Mouse (Mus musculus): ENCODE results near the gene Dnah12. TPM values are rescaled to one million over a fixed set of nuclear protein-coding genes. Genes with fewer than 3 reads are reported as not detected.
"Not testable (repeated sequence)": the region's sequence is repeated elsewhere in the genome, so short reads cannot be mapped to it uniquely, and the experiment has no call there.

The Dnah12 gene
- polyA plus RNA-seq, 1 experiment from 2014 or later = 0.01 TPM

- no peak for ATAC-seq (ENCODE audit: extremely low read depth, insufficient number of reproducible peaks, low FRiP score, low TSS enrichment)
- H3K9ac ChIP-seq = no peak overlapping the region
- no peak overlapping the region for H3K27ac ChIP-seq (replicated peaks)
- H3K4me3 ChIP-seq = no peak overlapping the region
- H3K36me3 ChIP-seq = no peaks in the 10 kb centered on the region
- no peaks in the 10 kb centered on the region for H3K9me3 ChIP-seq
- H3K27me3 ChIP-seq (replicated peaks) = no peaks in the 10 kb centered on the region
- no peak overlapping the region for H3K4me2 ChIP-seq
- 61% methylated on average over 3 of the region's 3 CpGs for WGBS
- H3K4me1 ChIP-seq = no peaks in the 10 kb centered on the region
These were observed 194.2 kb downstream of the Dnah12 start for GRCm38 (mm10) chr14:26887244-26887643.

GRCm38 (mm10) chr14:26890777-26891176, 197.7 kb downstream of the Dnah12 start:
- Histone ChIP-seq H3K4me1 (no peaks in the 10 kb centered on the region), H3K4me2 (no peak overlapping the region), H3K27ac (replicated peaks) (no peak overlapping the region), H3K4me3 (no peak overlapping the region), H3K9ac (no peak overlapping the region), H3K27me3 (replicated peaks) (no peaks in the 10 kb centered on the region), H3K9me3 (no peaks in the 10 kb centered on the region), H3K36me3 (no peaks in the 10 kb centered on the region)
- WGBS = 70% methylated on average over 3 of the region's 3 CpGs
- ATAC-seq (ENCODE audit: extremely low read depth, insufficient number of reproducible peaks, low FRiP score, low TSS enrichment) = no peak

- no peaks in the 10 kb centered on the region for H3K4me1 ChIP-seq
- no peak within 1 kb of the TSS for H3K4me2 ChIP-seq
- no peaks in the 10 kb centered on the region for H3K27me3 ChIP-seq (replicated peaks)
- ATAC-seq (ENCODE audit: extremely low read depth, insufficient number of reproducible peaks, low FRiP score, low TSS enrichment) = no peak
- no peaks in the 10 kb centered on the region for H3K36me3 ChIP-seq
- H3K4me3 ChIP-seq = no peak within 1 kb of the TSS
- peak within 1 kb of the TSS; percentile 37; the same call in 1 of the 2 replicates for H3K27ac ChIP-seq (replicated peaks)
- WGBS = 74% methylated on average over 4 of the region's 4 CpGs
- no peak within 1 kb of the TSS for H3K9ac ChIP-seq
- no peaks in the 10 kb centered on the region for H3K9me3 ChIP-seq
These were observed 201.3 kb downstream of the Dnah12 start, which contains the start of gene Asb14 for GRCm38 (mm10) chr14:26894392-26894791. Gene Asb14, plus strand, starts transcription at chr14:26894557.

- Histone ChIP-seq H3K4me2 (no peak overlapping the region), H3K27me3 (replicated peaks) (no peaks in the 10 kb centered on the region), H3K27ac (replicated peaks) (no peak overlapping the region), H3K4me1 (no peaks in the 10 kb centered on the region), H3K9ac (no peak overlapping the region), H3K4me3 (no peak overlapping the region), H3K36me3 (no peaks in the 10 kb centered on the region), H3K9me3 (no peaks in the 10 kb centered on the region)
- 78% methylated on average over 2 of the region's 2 CpGs for WGBS
- ATAC-seq (ENCODE audit: extremely low read depth, insufficient number of reproducible peaks, low FRiP score, low TSS enrichment) = no peak
These were observed 206.4 kb downstream of the Dnah12 start for GRCm38 (mm10) chr14:26899490-26899889.

GRCm38 (mm10) chr14:26900893-26901292, 207.8 kb downstream of the Dnah12 start:
- H3K9ac ChIP-seq = no peak overlapping the region
- WGBS = 83% methylated on average over 12 of the region's 12 CpGs
- H3K4me1 ChIP-seq = no peaks in the 10 kb centered on the region
- no peak overlapping the region for H3K4me3 ChIP-seq
- H3K27me3 ChIP-seq (replicated peaks) = no peaks in the 10 kb centered on the region
- no peak overlapping the region for H3K4me2 ChIP-seq
- H3K27ac ChIP-seq (replicated peaks) = no peak overlapping the region
- no peaks in the 10 kb centered on the region for H3K9me3 ChIP-seq
- no peaks in the 10 kb centered on the region for H3K36me3 ChIP-seq
- ATAC-seq (ENCODE audit: extremely low read depth, insufficient number of reproducible peaks, low FRiP score, low TSS enrichment) = no peak

GRCm38 (mm10) chr14:26907401-26907800, 214.3 kb downstream of the Dnah12 start:
- H3K36me3 ChIP-seq = no peaks in the 10 kb centered on the region
- no peak overlapping the region for H3K27ac ChIP-seq (replicated peaks)
- no peak overlapping the region for H3K4me2 ChIP-seq
- H3K4me1 ChIP-seq = no peaks in the 10 kb centered on the region
- no peak for ATAC-seq (ENCODE audit: extremely low read depth, insufficient number of reproducible peaks, low FRiP score, low TSS enrichment)
- WGBS = 84% methylated on average over 4 of the region's 4 CpGs
- H3K4me3 ChIP-seq = no peak overlapping the region
- no peaks in the 10 kb centered on the region for H3K9me3 ChIP-seq
- H3K9ac ChIP-seq = no peak overlapping the region
- no peaks in the 10 kb centered on the region for H3K27me3 ChIP-seq (replicated peaks)

- not testable (repeated sequence) for H3K4me1 ChIP-seq, H3K9me3 ChIP-seq
- 36% methylated on average over 9 of the region's 9 CpGs for WGBS
These were observed 217.4 kb downstream of the Dnah12 start for GRCm38 (mm10) chr14:26910461-26910860.

GRCm38 (mm10) chr14:26911201-26911600, 218.1 kb downstream of the Dnah12 start:
- no peaks in the 10 kb centered on the region for H3K27me3 ChIP-seq (replicated peaks)
- H3K4me2 ChIP-seq = no peak overlapping the region
- H3K4me1 ChIP-seq = no peaks in the 10 kb centered on the region
- H3K9ac ChIP-seq = no peak overlapping the region
- WGBS = 57% methylated on average over 6 of the region's 6 CpGs
- no peak overlapping the region for H3K4me3 ChIP-seq
- ATAC-seq (ENCODE audit: extremely low read depth, insufficient number of reproducible peaks, low FRiP score, low TSS enrichment) = no peak
- H3K9me3 ChIP-seq = no peaks in the 10 kb centered on the region
- H3K27ac ChIP-seq (replicated peaks) = no peak overlapping the region
- H3K36me3 ChIP-seq = no peaks in the 10 kb centered on the region

More at GRCm38 (mm10) chr14:26910461-26910860, 217.4 kb downstream of the Dnah12 start:
- not testable (repeated sequence) for H3K27me3 ChIP-seq (replicated peaks); H3K36me3 ChIP-seq; H3K4me2 ChIP-seq; H3K27ac ChIP-seq (replicated peaks); H3K4me3 ChIP-seq; ATAC-seq (ENCODE audit: extremely low read depth, insufficient number of reproducible peaks, low FRiP score, low TSS enrichment); H3K9ac ChIP-seq

- WGBS = 89% methylated on average over 13 of the region's 13 CpGs
- no peak for ATAC-seq (ENCODE audit: extremely low read depth, insufficient number of reproducible peaks, low FRiP score, low TSS enrichment)
These were observed 218.8 kb downstream of the Dnah12 start for GRCm38 (mm10) chr14:26911826-26912225.

GRCm38 (mm10) chr14:26913681-26914268, 220.7 kb downstream of the Dnah12 start:
- Histone ChIP-seq H3K4me1 (no peaks in the 10 kb centered on the region), H3K36me3 (peaks cover 9% of the 10 kb centered on the region), H3K27ac (replicated peaks) (no peak overlapping the region), H3K27me3 (replicated peaks) (no peaks in the 10 kb centered on the region), H3K9ac (no peak overlapping the region), H3K4me3 (no peak overlapping the region), H3K9me3 (no peaks in the 10 kb centered on the region), H3K4me2 (no peak overlapping the region)
- WGBS = 71% methylated on average over 9 of the region's 9 CpGs
- ATAC-seq (ENCODE audit: extremely low read depth, insufficient number of reproducible peaks, low FRiP score, low TSS enrichment) = no peak

More at GRCm38 (mm10) chr14:26911826-26912225, 218.8 kb downstream of the Dnah12 start:
- Histone ChIP-seq H3K9me3 (no peaks in the 10 kb centered on the region), H3K4me1 (no peaks in the 10 kb centered on the region), H3K27ac (replicated peaks) (no peak overlapping the region), H3K27me3 (replicated peaks) (no peaks in the 10 kb centered on the region), H3K9ac (no peak overlapping the region), H3K4me2 (no peak overlapping the region), H3K36me3 (no peaks in the 10 kb centered on the region), H3K4me3 (no peak overlapping the region)

- Histone ChIP-seq H3K9me3 (no peaks in the 10 kb centered on the region), H3K27ac (replicated peaks) (no peak overlapping the region), H3K36me3 (peaks cover 47% of the 10 kb centered on the region), H3K4me2 (no peak overlapping the region), H3K27me3 (replicated peaks) (no peaks in the 10 kb centered on the region), H3K4me3 (no peak overlapping the region), H3K4me1 (peaks cover 18% of the 10 kb centered on the region), H3K9ac (no peak overlapping the region)
- 90% methylated on average over 3 of the region's 3 CpGs for WGBS
- no peak for ATAC-seq (ENCODE audit: extremely low read depth, insufficient number of reproducible peaks, low FRiP score, low TSS enrichment)
These were observed 226.2 kb downstream of the Dnah12 start for GRCm38 (mm10) chr14:26919310-26919709.

GRCm38 (mm10) chr14:26923702-26924421, 230.8 kb downstream of the Dnah12 start:
- H3K4me3 ChIP-seq = no peak overlapping the region

More at GRCm38 (mm10) chr14:26923702-26924421, 230.8 kb downstream of the Dnah12 start:
- Histone ChIP-seq H3K4me1 (peaks cover 18% of the 10 kb centered on the region), H3K27ac (replicated peaks) (no peak overlapping the region), H3K9me3 (no peaks in the 10 kb centered on the region), H3K9ac (no peak overlapping the region), H3K27me3 (replicated peaks) (no peaks in the 10 kb centered on the region), H3K36me3 (peaks cover 70% of the 10 kb centered on the region), H3K4me2 (no peak overlapping the region)
- no peak for ATAC-seq (ENCODE audit: extremely low read depth, insufficient number of reproducible peaks, low FRiP score, low TSS enrichment)
- 50% methylated on average over 5 of the region's 5 CpGs for WGBS
